Mouse (Mus musculus) layer of hippocampus, adult 9-11 months (tissue): ENCODE results near the gene Abraxas2.

Experiments used
- DNase-seq: peaks from one replicate; pipeline ENCODE4 v3.0.0; 2022

Gene Abraxas2

GRCm38 (mm10) chr7:132856083-132856482, 2.9 kb upstream of the Abraxas2 start:
- DNase-seq: no peak

GRCm38 (mm10) chr7:132858043-132858608, 899 bp upstream of the Abraxas2 start:
- no peak for DNase-seq

- no peak for DNase-seq
These were observed 7.3 kb downstream of the Abraxas2 start for GRCm38 (mm10) chr7:132866316-132866715.

- DNase-seq: no peak
These were observed 14.0 kb downstream of the Abraxas2 start for GRCm38 (mm10) chr7:132873043-132873442.

GRCm38 (mm10) chr7:132875391-132876086, 16.5 kb downstream of the Abraxas2 start:
- no peak for DNase-seq

- no peak for DNase-seq
These were observed 21.3 kb downstream of the Abraxas2 start for GRCm38 (mm10) chr7:132880276-132880675.

- no peak for DNase-seq
These were observed 23.3 kb downstream of the Abraxas2 start for GRCm38 (mm10) chr7:132882343-132882742.

GRCm38 (mm10) chr7:132884031-132884430, 25.0 kb downstream of the Abraxas2 start:
- DNase-seq: no peak

GRCm38 (mm10) chr7:132887019-132887804, 28.2 kb downstream of the Abraxas2 start:
- no peak for DNase-seq

- no peak for DNase-seq
These were observed 29.0 kb downstream of the Abraxas2 start for GRCm38 (mm10) chr7:132888052-132888451.

- no peak for DNase-seq
These were observed 29.7 kb downstream of the Abraxas2 start for GRCm38 (mm10) chr7:132888518-132889249.

- DNase-seq: no peak
These were observed 30.7 kb downstream of the Abraxas2 start for GRCm38 (mm10) chr7:132889691-132890090.

- no peak for DNase-seq
These were observed 31.2 kb downstream of the Abraxas2 start for GRCm38 (mm10) chr7:132890201-132890600.

- peak; percentile 44 for DNase-seq
These were observed 32.7 kb downstream of the Abraxas2 start for GRCm38 (mm10) chr7:132891561-132892310.

GRCm38 (mm10) chr7:132892311-132892661, 33.3 kb downstream of the Abraxas2 start:
- DNase-seq: no peak

GRCm38 (mm10) chr7:132892806-132893205, 33.8 kb downstream of the Abraxas2 start:
- DNase-seq: no peak

- DNase-seq: no peak
These were observed 34.3 kb downstream of the Abraxas2 start for GRCm38 (mm10) chr7:132893336-132893735.

- DNase-seq: peak; percentile 44
These were observed 36.0 kb downstream of the Abraxas2 start for GRCm38 (mm10) chr7:132894841-132895555.

GRCm38 (mm10) chr7:132896206-132896815, 37.3 kb downstream of the Abraxas2 start:
- no peak for DNase-seq

GRCm38 (mm10) chr7:132897258-132897657, 38.2 kb downstream of the Abraxas2 start:
- no peak for DNase-seq

GRCm38 (mm10) chr7:132898234-132898633, 39.2 kb downstream of the Abraxas2 start:
- DNase-seq: no peak
